Mouse (Mus musculus) neutrophil, adult 5-6 weeks (primary cell): Measurements from ENCODE around the gene Etl4. TPM values are rescaled to one million over a fixed set of nuclear protein-coding genes. Genes with fewer than 3 reads are reported as not detected.

Source experiments
- ATAC-seq: fragments of 151-379, 151-347 bp; 2 replicates; pipeline ENCODE4 v1.8.0; 2017; ENCODE audit warnings: mild to moderate bottlenecking, moderate TSS enrichment; ENCODE audit not compliant: insufficient number of reproducible peaks, poor library complexity, low FRiP score, severe bottlenecking; ENCODE audit errors: extremely low read depth
- total RNA-seq: library from RNA; stranded (forward); fragments of 200-1000 nt; gene quantifications from 2 replicates; pipeline ENCODE4 v1.2.3, GENCODE M21; 2017

Etl4 gene
- total RNA-seq, 1 experiment from 2014 or later: 0.35 TPM

- ATAC-seq: no peak
These were observed 854.1 kb downstream of the Etl4 start for GRCm38 (mm10) chr2:20763511-20764212.

GRCm38 (mm10) chr2:20764566-20765090 is 855.0 kb downstream of the Etl4 start:
- ATAC-seq: no peak

- ATAC-seq: no peak
These were observed 859.1 kb downstream of the Etl4 start for GRCm38 (mm10) chr2:20768681-20769080.

- no peak for ATAC-seq
These were observed 860.6 kb downstream of the Etl4 start for GRCm38 (mm10) chr2:20770171-20770570.

GRCm38 (mm10) chr2:20774462-20774861 is 864.9 kb downstream of the Etl4 start:
- ATAC-seq: no peak

GRCm38 (mm10) chr2:20776171-20776704 is 866.7 kb downstream of the Etl4 start:
- no peak for ATAC-seq

- no peak for ATAC-seq
These were observed 868.4 kb downstream of the Etl4 start for GRCm38 (mm10) chr2:20777931-20778330.

GRCm38 (mm10) chr2:20779484-20780381 is 870.2 kb downstream of the Etl4 start:
- ATAC-seq: no peak

- ATAC-seq: no peak
These were observed 891.8 kb downstream of the Etl4 start for GRCm38 (mm10) chr2:20801236-20801890.

- ATAC-seq: no peak
These were observed 901.9 kb downstream of the Etl4 start for GRCm38 (mm10) chr2:20811506-20811905.

GRCm38 (mm10) chr2:20813986-20814385 is 904.4 kb downstream of the Etl4 start:
- no peak for ATAC-seq

GRCm38 (mm10) chr2:20818226-20818625 is 908.6 kb downstream of the Etl4 start:
- no peak for ATAC-seq

- no peak for ATAC-seq
These were observed 916.7 kb downstream of the Etl4 start for GRCm38 (mm10) chr2:20826258-20826657.

- ATAC-seq: no peak
These were observed 921.3 kb downstream of the Etl4 start for GRCm38 (mm10) chr2:20830882-20831281.

GRCm38 (mm10) chr2:20831608-20832406 is 922.2 kb downstream of the Etl4 start:
- ATAC-seq: no peak

GRCm38 (mm10) chr2:20849346-20849745 is 939.8 kb downstream of the Etl4 start:
- no peak for ATAC-seq
